Mouse (Mus musculus): ENCODE results near the gene Alox12b.

Alox12b gene

GRCm38 (mm10) chr11:69156800-69157199, at the start of gene Alox12b:
Gene Alox12b (plus strand): TSS chr11:69156989.
- DNase-seq (ENCODE audit: low spot score in 2 of 2): no peak

GRCm38 (mm10) chr11:69107676-69108075, 49.1 kb upstream of the Alox12b start:
- no peak for DNase-seq (ENCODE audit: low spot score in 2 of 2)

- DNase-seq (ENCODE audit: low spot score in 2 of 2): peak in 1 of 2 experiments; percentile 5
These were observed 48.6 kb upstream of the Alox12b start for GRCm38 (mm10) chr11:69108223-69108622.

- peak in 1 of 2 experiments; percentile 12 for DNase-seq (ENCODE audit: low spot score in 2 of 2)
These were observed 47.5 kb upstream of the Alox12b start for GRCm38 (mm10) chr11:69109032-69109900.

- peak; percentile 89 to 92 for DNase-seq (ENCODE audit: low spot score in 2 of 2)
These were observed 46.3 kb upstream of the Alox12b start for GRCm38 (mm10) chr11:69110319-69111046.

- DNase-seq (ENCODE audit: low spot score in 2 of 2): peak in 1 of 2 experiments; percentile 11
These were observed 45.6 kb upstream of the Alox12b start for GRCm38 (mm10) chr11:69111051-69111810.

- DNase-seq (ENCODE audit: low spot score in 2 of 2): peak in 1 of 2 experiments; percentile 10
These were observed 44.9 kb upstream of the Alox12b start for GRCm38 (mm10) chr11:69111865-69112264.

GRCm38 (mm10) chr11:69114018-69114417, 42.8 kb upstream of the Alox12b start:
- DNase-seq (ENCODE audit: low spot score in 2 of 2): no peak

GRCm38 (mm10) chr11:69114621-69115020, 42.2 kb upstream of the Alox12b start:
- DNase-seq (ENCODE audit: low spot score in 2 of 2): no peak

GRCm38 (mm10) chr11:69116843-69117242, 39.9 kb upstream of the Alox12b start:
- no peak for DNase-seq (ENCODE audit: low spot score in 2 of 2)

GRCm38 (mm10) chr11:69117737-69118695, 38.8 kb upstream of the Alox12b start:
- no peak for DNase-seq (ENCODE audit: low spot score in 2 of 2)

GRCm38 (mm10) chr11:69118765-69119164, 38.0 kb upstream of the Alox12b start:
- DNase-seq (ENCODE audit: low spot score in 2 of 2): peak; percentile 71 to 90

GRCm38 (mm10) chr11:69119446-69120155, 37.2 kb upstream of the Alox12b start:
- no peak for DNase-seq (ENCODE audit: low spot score in 2 of 2)

GRCm38 (mm10) chr11:69120221-69121000, 36.4 kb upstream of the Alox12b start, which contains the start of gene Hes7:
Gene Hes7 (plus strand): TSS chr11:69120404.
- no peak for DNase-seq (ENCODE audit: low spot score in 2 of 2)

- peak in 1 of 2 experiments; percentile 17 for DNase-seq (ENCODE audit: low spot score in 2 of 2)
These were observed 35.6 kb upstream of the Alox12b start for GRCm38 (mm10) chr11:69121001-69121740.

GRCm38 (mm10) chr11:69121741-69122335, 35.0 kb upstream of the Alox12b start:
- peak in 1 of 2 experiments; percentile 11 for DNase-seq (ENCODE audit: low spot score in 2 of 2)

- DNase-seq (ENCODE audit: low spot score in 2 of 2): peak; percentile 78 to 82
These were observed 34.3 kb upstream of the Alox12b start, which contains the start of gene 9130213A22Rik for GRCm38 (mm10) chr11:69122336-69122951. Gene 9130213A22Rik (minus strand): TSS chr11:69122589.
